ENCODE assay signal across 18 mouse cellular contexts in the genomic region with DNA sequence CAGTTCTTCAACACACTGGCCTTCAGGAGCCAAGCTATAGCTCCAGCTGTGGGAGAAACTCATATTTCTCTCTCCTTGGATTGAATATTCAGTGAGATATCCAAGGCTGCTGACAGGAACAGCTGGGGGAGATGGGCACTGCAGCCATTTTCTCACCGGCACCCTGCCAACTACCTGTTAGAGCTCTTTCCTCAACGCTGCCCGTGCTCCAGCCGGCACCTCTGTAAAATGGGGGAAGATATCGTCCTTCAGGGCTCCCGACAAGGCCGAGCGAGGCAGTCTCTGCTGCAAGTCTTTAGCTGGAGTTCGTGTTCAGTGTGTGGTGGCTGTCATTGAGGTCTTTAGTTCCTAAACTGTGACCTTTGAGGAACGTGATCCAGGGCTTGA. TPM values are rescaled to one million over a fixed set of nuclear protein-coding genes. Genes with fewer than 3 reads are reported as not detected.
DNase-seq lines count a peak whose midpoint lies in the region; ATAC-seq and TF ChIP-seq lines count a peak whose summit lies in the region.
"Had no signal": no experiment of that assay in that cellular context is flagged by ENCODE, and none has a peak within 500 bp of the region (broad histone marks: within the 10 kb centered on the region; RNA-seq: fewer than 3 reads in every experiment).

No protein-coding gene starts in this region.

- H3K4me1 ChIP-seq in midbrain, embryonic 10.5 days, result peaks cover 25% of the 10 kb centered on the region
- no peaks in the 10 kb centered on the region for H3K4me1 ChIP-seq in midbrain, postnatal 0 days (ENCODE audit: insufficient read depth, low read length)

- H3K9me3 ChIP-seq in midbrain, embryonic 10.5 days (replicated peaks), result no peaks in the 10 kb centered on the region
- H3K9me3 ChIP-seq in midbrain, postnatal 0 days (ENCODE audit: low read length), result no peaks in the 10 kb centered on the region
- H3K9me3 ChIP-seq: midbrain, embryonic 12.5 days had no signal

- no peak overlapping the region for H3K4me3 ChIP-seq in midbrain, embryonic 10.5 days
- no peak overlapping the region for H3K4me3 ChIP-seq in midbrain, postnatal 0 days (ENCODE audit: low read depth, low read length)
- H3K4me3 ChIP-seq: midbrain, embryonic 12.5 days had no signal

- no peaks in the 10 kb centered on the region for H3K27me3 ChIP-seq in midbrain, embryonic 10.5 days (ENCODE audit: low read depth, poor library complexity, severe bottlenecking)
- H3K27me3 ChIP-seq in midbrain, postnatal 0 days (ENCODE audit: insufficient read depth, low read length), result no peaks in the 10 kb centered on the region
- H3K27me3 ChIP-seq: midbrain, embryonic 12.5 days had no signal

- ATAC-seq in midbrain, postnatal 0 days (ENCODE audit: low FRiP score), result no peak
- ATAC-seq: intestine, embryonic 16.5 days had no signal

- no peak overlapping the region for H3K4me2 ChIP-seq in midbrain, postnatal 0 days (ENCODE audit: low read depth, low read length, poor library complexity, severe bottlenecking)
- H3K4me2 ChIP-seq: midbrain, embryonic 12.5 days had no signal

- peak; percentile 87 for DNase-seq in heart, adult 11 months
- no peak for DNase-seq in heart, adult 8-10 months (ENCODE audit: low spot score)
- DNase-seq in midbrain, embryonic 10.5 days (ENCODE audit: low spot score), result no peak
- DNase-seq in midbrain, postnatal 0 days (ENCODE audit: low spot score), result no peak
- peak; percentile 56 for DNase-seq in heart, postnatal 4 days
- no peak for DNase-seq in layer of hippocampus, adult 9-10 months (ENCODE audit: low spot score)
- no peak for DNase-seq in right cerebral cortex, adult 2 months (ENCODE audit: low spot score in 2 of 2)
- DNase-seq: adrenal gland, postnatal 25 days; cerebellum, adult 8-10 months; cerebellum, postnatal 36 days; gastrocnemius, postnatal 36 days; kidney, adult 9 months; kidney, postnatal 14 days; lung, postnatal 10 days had no signal

- no peaks in the 10 kb centered on the region for H3K36me3 ChIP-seq in midbrain, embryonic 10.5 days
- no peaks in the 10 kb centered on the region for H3K36me3 ChIP-seq in midbrain, postnatal 0 days (ENCODE audit: insufficient read depth, low read length)
- H3K36me3 ChIP-seq: midbrain, embryonic 12.5 days had no signal

- H3K9ac ChIP-seq in midbrain, postnatal 0 days (replicated peaks; ENCODE audit: low read length, poor library complexity, severe bottlenecking), result no peak overlapping the region
- H3K9ac ChIP-seq: midbrain, embryonic 12.5 days had no signal

- TF ChIP-seq CTCF in midbrain, postnatal 0 days (IDR thresholded peaks at IDR 0.05), result no peak

- WGBS in midbrain, embryonic 10.5 days, result 65% methylated on average over 10 of the region's 10 CpGs
- WGBS in midbrain, postnatal 0 days, result 71% methylated on average over 10 of the region's 10 CpGs

- H3K27ac ChIP-seq in midbrain, embryonic 10.5 days (replicated peaks), result 0 out of 2 replicates have a peak overlapping the region, but pooled peaks have one; percentile 10
- no peak overlapping the region for H3K27ac ChIP-seq in midbrain, postnatal 0 days (ENCODE audit: low read depth, low read length)
- H3K27ac ChIP-seq: hindbrain, postnatal 0 days; midbrain, embryonic 12.5 days had no signal

RNA-seq across cellular contexts. Expression of a gene that starts 24.0 kb away (rescaled TPM):
- 1 to 10 TPM; 2.7 to 5.7 (median 4.1) TPM for total RNA-seq in heart, adult 8-10 months (2022)
- polyA plus RNA-seq in midbrain, embryonic 10.5 days (2016; fragmentation: Nextera tagmentation; extraction: Ambion mirVana), result 3.3 and 4.3 TPM in 2 replicates
- total RNA-seq in midbrain, postnatal 0 days (2014; rRNA removed), result 75.2 and 75.8 TPM in 2 replicates
- 6.0 and 6.4 TPM in 2 replicates for polyA plus RNA-seq in midbrain, postnatal 0 days (2015; fragmentation: Nextera tagmentation; extraction: Ambion mirVana)
- 10 to 100 TPM; 21.2 to 22.7 TPM for total RNA-seq in heart, postnatal 4 days (2021)
- total RNA-seq: monocyte, adult 5-6 weeks had no signal

Comparison
In these comparisons a context has a peak if more than half of its experiments do, and no peak if none do; other contexts are left out.
1. DNase-seq: peak in heart, adult 11 months (single experiment) and heart, postnatal 4 days (single experiment); none in heart, adult 8-10 months (single experiment), midbrain, embryonic 10.5 days (single experiment), midbrain, postnatal 0 days (single experiment), layer of hippocampus, adult 9-10 months (single experiment) and right cerebral cortex, adult 2 months (0 of 2).